Comparison of ENCODE assay signal across 9 mouse cellular contexts in genomic region chr11:52297352-52297751, GRCm38 (mm10). TPM values are rescaled to one million over a fixed set of nuclear protein-coding genes. Genes with fewer than 3 reads are reported as not detected.
DNase-seq lines count a peak whose midpoint lies in the region; ATAC-seq and TF ChIP-seq lines count a peak whose summit lies in the region.
"Had no signal": no experiment of that assay in that cellular context is flagged by ENCODE, and none has a peak within 500 bp of the region (broad histone marks: within the 10 kb centered on the region; RNA-seq: fewer than 3 reads in every experiment).

No protein-coding gene starts in this region.

- ATAC-seq in heart, embryonic 12.5 days (ENCODE audit: insufficient number of reproducible peaks, low FRiP score), result no peak
- ATAC-seq in intestine, embryonic 14.5 days (replicated peaks; ENCODE audit: low FRiP score, low TSS enrichment, low read depth), result peak; percentile 68; the same call in 1 of the 2 replicates

- no peaks in the 10 kb centered on the region for H3K27me3 ChIP-seq in heart, embryonic 12.5 days (replicated peaks)
- H3K27me3 ChIP-seq in intestine, embryonic 14.5 days (replicated peaks; ENCODE audit: control insufficient read depth, insufficient read depth, low read length), result no peaks in the 10 kb centered on the region
- H3K27me3 ChIP-seq: midbrain, embryonic 12.5 days had no signal

- no peaks in the 10 kb centered on the region for H3K36me3 ChIP-seq in heart, embryonic 12.5 days
- H3K36me3 ChIP-seq in intestine, embryonic 14.5 days (ENCODE audit: control insufficient read depth, insufficient read depth, low read length), result no peaks in the 10 kb centered on the region
- H3K36me3 ChIP-seq: midbrain, embryonic 12.5 days had no signal

- intact Hi-C loops in left cerebral cortex, adult 2 months (cut with DNase I), result loop anchor here (1.0 to 5.0 kb wide), 2 partner anchors 43 to 45 kb away; no protein-coding TSS in a partner anchor

- peak; percentile 99 for TF ChIP-seq CTCF in left cerebral cortex, adult 2 months (IDR thresholded peaks at IDR 0.05)

- WGBS in heart, embryonic 12.5 days, result 11% methylated on average over 9 of the region's 9 CpGs
- 12% methylated on average over 9 of the region's 9 CpGs for WGBS in intestine, embryonic 14.5 days

- H3K9ac ChIP-seq in heart, embryonic 12.5 days, result no peak overlapping the region
- no peak overlapping the region for H3K9ac ChIP-seq in intestine, embryonic 14.5 days (ENCODE audit: low read length)
- H3K9ac ChIP-seq: midbrain, embryonic 12.5 days had no signal

- no peak overlapping the region for H3K27ac ChIP-seq in heart, embryonic 12.5 days (ENCODE audit: poor library complexity, severe bottlenecking)
- H3K27ac ChIP-seq in intestine, embryonic 14.5 days (ENCODE audit: low read depth), result no peak overlapping the region
- H3K27ac ChIP-seq in left cerebral cortex, adult 2 months, result no peak overlapping the region
- H3K27ac ChIP-seq: midbrain, embryonic 12.5 days had no signal

- H3K9me3 ChIP-seq in heart, embryonic 12.5 days (replicated peaks), result no peaks in the 10 kb centered on the region
- H3K9me3 ChIP-seq in intestine, embryonic 14.5 days (ENCODE audit: control insufficient read depth, low read length), result no peaks in the 10 kb centered on the region
- H3K9me3 ChIP-seq: midbrain, embryonic 12.5 days had no signal

- H3K4me1 ChIP-seq in heart, embryonic 12.5 days (replicated peaks), result 0 out of 2 replicates have a peak, but pooled peaks cover 6% of the 10 kb centered on the region
- H3K4me1 ChIP-seq in intestine, embryonic 14.5 days (replicated peaks; ENCODE audit: control insufficient read depth, insufficient read depth, low read length), result no peaks in the 10 kb centered on the region
- H3K4me1 ChIP-seq: midbrain, embryonic 12.5 days had no signal

- H3K4me3 ChIP-seq in heart, embryonic 12.5 days, result no peak overlapping the region
- H3K4me3 ChIP-seq in intestine, embryonic 14.5 days (ENCODE audit: low read depth, low read length), result no peak overlapping the region
- H3K4me3 ChIP-seq in left cerebral cortex, adult 2 months, result no peak overlapping the region
- H3K4me3 ChIP-seq: midbrain, embryonic 12.5 days had no signal

- peak; percentile 68 to 85 for DNase-seq in heart, adult 18-20 months
- peak; percentile 68 for DNase-seq in cerebellum, adult 8-10 months
- DNase-seq in frontal cortex, postnatal 14 days (ENCODE audit: low spot score in 2 of 2), result peak; percentile 48 to 66
- peak; percentile 91 for DNase-seq in intestine, embryonic 14.5 days (ENCODE audit: low spot score)
- peak; percentile 74 to 79 for DNase-seq in left cerebral cortex, adult 2 months (ENCODE audit: extremely low spot score in 1 of 2, low spot score in 2 of 2)
- peak; percentile 76 for DNase-seq in mesoderm, embryonic 11.5 days (ENCODE audit: low read depth, low spot score)
- peak; percentile 67 to 84 for DNase-seq in spleen, postnatal 10 days (ENCODE audit: low spot score in 2 of 2)

- no peak overlapping the region for H3K4me2 ChIP-seq in heart, embryonic 12.5 days
- no peak overlapping the region for H3K4me2 ChIP-seq in intestine, embryonic 14.5 days (ENCODE audit: low read length)
- H3K4me2 ChIP-seq: midbrain, embryonic 12.5 days had no signal

RNA-seq across cellular contexts. Expression of gene Tcf7, which starts 14.5 kb away (rescaled TPM):
- 1 to 10 TPM in 1 of 2 experiments, under 1 TPM in 1; 0.55 to 6.6 TPM for total RNA-seq in heart, adult 18-20 months (2021)
- 6.3 and 6.5 TPM in 2 replicates for polyA plus RNA-seq in heart, embryonic 12.5 days (2016; fragmentation: Nextera tagmentation; extraction: Ambion mirVana)
- 7.8 and 9.5 TPM in 2 replicates for polyA plus RNA-seq in intestine, embryonic 14.5 days (2014; fragmentation: Nextera tagmentation; extraction: Ambion mirVana)
- total RNA-seq in left cerebral cortex, adult 2 months (2021), result 1 to 10 TPM; 3.8 to 5.0 TPM
